Mouse (Mus musculus): ENCODE measurements at regions not wholly inside any gene's neighbourhood (a gene's known extent, or its start where the extent isn't known, plus 50 kb on each side); places are given as distances from the start of the nearest gene placed in this dataset.

DNA sequence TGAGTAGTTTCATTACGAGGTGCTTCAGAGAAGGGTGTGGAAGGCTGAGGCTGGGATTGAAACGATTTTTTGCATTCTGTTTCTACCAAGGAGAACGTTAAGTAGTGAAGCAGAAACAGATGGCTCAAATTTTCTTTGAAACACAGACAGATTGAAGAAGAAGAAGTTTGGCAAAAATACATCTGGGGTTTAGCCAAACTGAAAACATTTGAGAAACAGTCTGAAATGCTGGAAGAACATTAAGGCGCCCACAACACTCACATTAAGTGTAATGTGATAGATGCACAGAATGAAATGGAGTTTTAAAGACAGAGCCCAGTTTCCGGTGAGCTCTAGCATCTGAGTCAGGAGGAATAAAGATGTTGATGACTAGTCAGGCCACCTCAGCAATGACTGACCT is 275.5 kb downstream of the Gm5447 start:
- ATAC-seq: no peak

GRCm38 (mm10) chr13:31254016-31254415 is 280.0 kb downstream of the Gm5447 start:
- ATAC-seq: no peak

DNA sequence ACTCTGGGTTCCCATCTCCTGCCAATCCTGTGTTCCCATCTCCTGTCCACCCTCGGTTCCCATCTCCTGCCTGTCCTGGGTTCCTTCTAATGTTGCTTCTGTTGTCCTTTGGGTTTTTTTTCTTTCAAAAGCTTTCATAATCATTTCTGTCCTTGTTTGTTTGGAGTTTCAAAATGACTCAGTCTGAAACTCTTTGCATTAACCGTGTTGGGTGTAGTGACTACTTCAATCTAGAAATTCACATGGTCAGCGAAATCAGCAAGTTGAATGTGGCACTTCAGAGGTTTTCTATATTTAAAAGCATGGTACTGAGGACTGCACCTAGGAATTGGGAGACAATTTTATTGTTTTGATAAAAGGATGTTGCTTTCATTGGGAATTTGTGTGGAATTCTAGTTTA is 280.7 kb downstream of the Gm5447 start:
- no peak for ATAC-seq

DNA sequence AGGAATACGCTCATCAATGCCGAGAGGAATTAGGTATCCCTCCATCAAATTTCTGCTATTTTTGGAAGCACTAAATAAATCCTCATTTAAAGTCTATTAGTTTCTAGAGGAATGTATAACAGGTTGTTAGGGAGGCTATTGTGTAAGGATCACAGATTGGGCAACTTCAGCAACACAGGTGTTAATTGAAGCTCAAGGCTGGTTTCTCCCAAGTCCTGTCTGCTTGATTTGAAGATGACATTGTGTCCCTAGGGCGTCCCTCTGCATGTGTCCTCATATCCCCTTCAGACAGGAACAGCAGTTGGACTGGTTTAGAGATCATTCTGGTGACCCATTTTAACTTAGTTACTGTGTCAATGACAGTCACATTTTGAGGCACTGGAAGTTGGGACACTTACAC is 281.5 kb downstream of the Gm5447 start:
- ATAC-seq: no peak

- no peak for ATAC-seq
Measured at GRCm38 (mm10) chr13:31267865-31268264, 288.1 kb upstream of the Foxq1 start.

DNA sequence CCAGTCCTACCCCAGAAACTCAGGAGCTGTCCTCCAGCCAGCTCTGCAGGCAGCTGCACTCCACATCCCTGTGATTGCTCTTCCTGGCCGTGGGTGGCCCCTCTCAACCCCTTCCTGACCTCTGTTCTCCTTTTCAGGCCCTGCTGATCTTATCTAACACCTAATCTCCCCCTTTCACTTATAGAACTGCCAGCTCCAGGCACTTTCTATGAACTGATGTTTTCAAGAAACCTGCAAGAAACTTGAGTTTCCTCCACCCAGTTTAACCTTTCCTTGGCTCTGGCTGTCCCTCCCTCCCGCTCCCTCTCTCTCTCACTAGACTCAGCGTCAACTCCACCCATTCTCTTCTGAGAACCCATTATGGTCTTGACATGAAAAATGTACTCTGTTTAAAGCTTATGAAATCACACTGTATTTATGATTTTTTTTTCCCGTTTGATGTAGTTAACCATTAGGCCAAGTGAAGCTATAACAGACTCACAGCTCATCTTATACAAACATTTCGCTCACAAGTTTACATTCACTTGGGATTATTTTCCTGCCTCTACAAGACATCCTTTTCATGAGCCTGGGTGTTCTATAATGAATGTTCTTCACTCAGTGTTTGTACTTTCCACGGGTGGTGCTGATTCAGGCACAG is 279.8 kb upstream of the Foxq1 start:
- ATAC-seq: no peak

DNA sequence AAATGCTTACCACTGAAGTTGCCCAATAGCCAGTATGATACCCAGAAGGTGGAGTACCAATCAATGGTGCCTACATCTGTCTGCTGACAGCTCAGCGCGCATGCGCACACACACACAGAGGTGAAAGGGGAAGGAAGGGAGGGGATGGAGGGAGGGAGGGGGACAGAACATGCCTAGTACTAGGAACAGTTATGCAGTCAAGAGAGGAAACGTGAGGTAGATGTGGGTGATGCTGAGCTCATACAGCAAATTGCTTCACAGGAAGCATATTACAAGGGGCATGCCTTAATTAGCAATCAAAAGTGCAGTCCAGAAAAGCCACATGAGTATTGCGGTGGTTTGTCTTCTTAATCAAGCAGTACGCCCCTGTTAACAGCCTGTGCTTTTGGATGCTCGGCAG is 265.3 kb upstream of the Foxq1 start:
- no peak for ATAC-seq

DNA sequence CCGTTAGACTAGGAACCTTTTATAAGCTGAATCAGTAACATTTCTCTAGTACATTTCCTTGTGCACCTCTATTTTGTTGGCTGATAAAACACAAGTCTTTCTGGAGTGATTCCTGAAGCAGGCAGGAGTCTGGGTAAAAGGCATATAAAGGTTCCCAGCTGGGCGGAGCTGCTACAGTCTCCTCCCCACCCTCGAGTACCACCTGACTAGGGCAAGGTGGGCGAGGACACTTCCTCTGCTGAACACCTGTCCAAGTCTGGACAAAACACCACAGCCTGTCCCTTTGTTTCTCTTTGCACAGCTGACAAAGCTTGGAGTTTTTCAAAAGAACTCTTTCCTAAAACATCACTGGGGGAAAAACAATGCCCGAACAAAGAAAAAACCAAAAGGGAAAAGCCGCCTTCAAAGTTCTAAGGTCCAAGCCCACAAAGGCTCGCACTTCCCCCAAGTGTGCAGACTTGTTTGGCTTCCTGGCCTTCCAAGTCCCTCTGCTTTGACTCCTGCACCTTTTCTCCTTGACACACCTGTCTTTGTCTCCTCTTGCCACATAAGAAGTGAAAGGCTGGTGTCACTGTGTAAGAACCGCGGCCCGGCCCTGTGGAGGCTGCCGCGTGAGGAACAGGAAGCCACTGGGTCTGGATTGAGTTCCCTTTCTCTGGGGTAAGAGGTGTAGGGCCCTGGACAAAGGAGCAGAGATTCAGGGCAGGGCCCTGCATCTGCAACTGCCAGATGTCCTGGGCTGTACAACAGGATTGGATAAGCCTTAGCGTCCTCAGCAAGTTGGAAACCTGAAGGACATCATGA is 263.1 kb upstream of the Foxq1 start:
- no peak for ATAC-seq

DNA sequence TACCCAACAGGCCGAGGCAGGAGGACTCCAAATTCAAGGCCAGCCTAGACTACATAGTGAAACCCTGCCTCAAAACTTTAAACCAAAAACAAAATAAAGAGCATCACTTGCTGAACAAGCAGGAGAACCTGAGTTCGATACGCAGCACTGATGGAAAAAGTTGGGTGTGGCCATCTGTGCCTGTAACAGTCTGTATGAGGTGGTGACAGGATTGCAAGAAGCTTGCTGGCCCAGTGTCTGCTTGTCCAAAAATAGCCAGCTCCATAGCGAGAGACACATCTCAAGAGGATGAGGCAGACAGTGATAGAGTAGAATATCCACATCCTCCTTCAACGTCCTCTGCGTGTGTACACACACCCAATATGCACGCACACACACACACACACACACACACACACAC is 261.9 kb upstream of the Foxq1 start:
- no peak for ATAC-seq

- ATAC-seq: no peak
Measured at GRCm38 (mm10) chr13:31303194-31303593, 252.7 kb upstream of the Foxq1 start.

DNA sequence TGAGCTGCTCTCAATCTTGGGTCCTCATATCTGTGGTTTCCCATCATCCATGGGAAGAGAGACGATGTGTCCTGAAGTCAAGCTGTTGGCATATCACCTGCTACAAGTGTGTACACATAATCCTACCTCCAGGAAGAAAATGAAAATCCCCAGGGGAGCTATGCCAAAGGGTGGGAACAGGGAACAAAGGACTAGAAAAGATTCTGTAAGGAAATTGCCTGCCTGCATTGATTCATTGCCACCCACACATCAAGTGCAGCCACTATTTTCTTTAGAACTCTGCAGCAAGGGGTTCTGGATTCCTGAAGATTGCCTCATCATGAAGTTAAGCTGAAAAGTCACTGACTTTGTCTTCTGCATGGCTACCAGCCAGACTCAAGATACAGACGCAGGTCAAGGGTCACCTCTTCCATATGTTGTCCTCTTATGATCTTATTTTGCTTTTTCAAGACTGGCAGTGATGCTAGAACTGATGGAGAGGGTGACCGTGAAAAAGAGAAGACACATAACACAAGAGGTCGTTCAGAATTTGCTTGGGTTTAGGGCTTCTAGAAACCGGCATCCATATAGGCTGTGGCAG is 251.6 kb upstream of the Foxq1 start:
- ATAC-seq: no peak

GRCm38 (mm10) chr13:31309083-31309621 is 246.8 kb upstream of the Foxq1 start:
- no peak for ATAC-seq

DNA sequence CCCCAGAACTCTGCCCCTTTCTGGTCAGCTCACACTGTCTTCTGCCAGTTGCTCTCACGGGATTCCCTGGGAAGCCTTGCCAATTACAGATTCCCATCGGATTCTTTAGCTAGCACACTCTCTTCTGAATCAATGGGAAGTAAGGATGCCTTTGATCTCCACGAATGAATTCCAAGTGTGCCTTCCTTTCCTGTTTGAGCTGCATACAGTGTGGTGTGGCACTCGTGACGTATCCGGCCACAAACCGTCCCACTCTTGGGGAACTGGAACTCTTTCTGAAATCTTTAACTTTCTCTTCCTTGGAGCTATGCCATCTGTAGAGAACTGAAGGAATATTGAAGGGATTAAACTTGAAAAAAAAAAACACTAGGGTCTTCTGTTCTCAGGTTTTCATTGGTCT is 243.2 kb upstream of the Foxq1 start:
- ATAC-seq: no peak

DNA sequence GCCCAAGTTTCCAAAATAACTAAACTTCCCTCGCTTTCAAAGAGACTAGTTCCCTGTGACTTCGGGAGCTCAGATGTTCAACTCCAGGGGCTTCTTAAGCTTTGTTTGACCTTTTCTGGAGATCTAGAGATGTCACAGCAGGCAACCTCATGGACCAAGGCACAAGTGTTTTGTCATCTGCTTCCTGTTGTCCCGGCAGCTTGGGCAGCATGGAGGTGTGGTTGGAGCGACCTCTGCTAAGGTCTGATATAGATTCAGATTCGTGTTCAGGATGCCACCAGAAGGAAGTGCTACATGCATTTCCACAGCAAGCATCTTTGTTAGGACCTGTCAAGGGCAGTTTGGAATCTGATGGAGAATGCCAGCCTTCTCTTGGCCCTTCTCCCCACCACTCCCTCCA is 242.1 kb upstream of the Foxq1 start:
- no peak for ATAC-seq

DNA sequence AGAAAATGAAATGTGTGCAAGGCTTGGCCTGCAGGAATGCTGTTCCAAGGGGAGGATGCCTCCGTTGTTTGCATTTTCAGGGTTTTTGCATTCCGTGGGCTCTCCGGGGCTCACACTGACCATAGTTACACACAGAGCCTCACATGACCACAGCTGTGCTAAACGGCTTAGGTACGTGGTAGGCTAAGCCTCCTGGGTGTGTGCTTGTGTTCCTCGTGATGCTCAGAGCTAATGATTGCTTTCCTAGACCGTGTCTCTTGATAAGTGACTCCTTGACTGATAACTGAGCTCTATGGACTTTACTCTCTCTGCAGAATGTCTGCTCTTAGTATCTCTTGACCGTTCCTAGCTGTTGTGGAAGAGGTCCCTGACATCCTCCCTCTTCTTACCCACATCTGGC is 238.9 kb upstream of the Foxq1 start:
- no peak for ATAC-seq

DNA sequence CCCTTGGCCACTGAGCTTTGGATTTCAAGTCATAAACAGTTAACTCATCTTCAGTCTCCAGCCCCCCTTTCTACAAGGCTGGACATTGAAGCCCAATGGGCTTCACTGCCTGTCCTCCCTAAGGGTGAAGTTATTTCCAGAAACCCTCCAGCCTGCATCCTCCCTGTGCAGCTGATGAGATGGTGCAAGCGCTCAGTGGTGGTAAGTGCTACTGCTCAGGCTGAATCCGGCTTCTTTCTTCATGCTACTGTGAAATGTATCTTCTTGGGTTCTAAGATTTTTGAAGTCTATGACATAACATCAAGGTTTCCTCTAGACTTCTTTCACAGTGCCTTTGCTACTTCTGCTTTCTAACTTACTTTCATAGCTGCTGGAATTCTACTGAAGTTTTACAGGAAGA is 237.9 kb upstream of the Foxq1 start:
- no peak for ATAC-seq

DNA sequence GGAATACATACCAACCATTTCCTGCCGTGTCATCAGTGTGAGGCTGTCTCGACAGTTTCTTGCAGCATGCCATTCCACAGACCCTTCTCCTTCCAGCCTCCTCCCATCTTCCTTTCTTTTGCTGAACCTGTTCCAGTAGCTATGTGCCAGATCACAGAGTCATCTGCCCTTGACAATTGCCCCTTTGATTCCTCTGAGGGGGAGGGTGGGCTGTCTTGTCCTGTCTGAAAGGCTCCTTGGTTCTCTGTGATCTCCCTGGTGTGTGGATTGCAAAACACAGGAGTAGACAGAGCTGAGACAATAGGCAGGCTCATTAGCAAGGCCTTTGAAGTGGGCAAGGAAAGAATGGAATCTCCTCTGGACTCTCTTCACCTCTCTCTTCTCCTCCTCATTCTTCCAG is 234.5 kb upstream of the Foxq1 start:
- ATAC-seq: no peak

GRCm38 (mm10) chr13:31326269-31326851 is 229.6 kb upstream of the Foxq1 start:
- no peak for ATAC-seq

GRCm38 (mm10) chr13:31327511-31327951 is 228.4 kb upstream of the Foxq1 start:
- ATAC-seq: no peak

- no peak for ATAC-seq
Measured at GRCm38 (mm10) chr13:31328756-31329155, 227.2 kb upstream of the Foxq1 start.

DNA sequence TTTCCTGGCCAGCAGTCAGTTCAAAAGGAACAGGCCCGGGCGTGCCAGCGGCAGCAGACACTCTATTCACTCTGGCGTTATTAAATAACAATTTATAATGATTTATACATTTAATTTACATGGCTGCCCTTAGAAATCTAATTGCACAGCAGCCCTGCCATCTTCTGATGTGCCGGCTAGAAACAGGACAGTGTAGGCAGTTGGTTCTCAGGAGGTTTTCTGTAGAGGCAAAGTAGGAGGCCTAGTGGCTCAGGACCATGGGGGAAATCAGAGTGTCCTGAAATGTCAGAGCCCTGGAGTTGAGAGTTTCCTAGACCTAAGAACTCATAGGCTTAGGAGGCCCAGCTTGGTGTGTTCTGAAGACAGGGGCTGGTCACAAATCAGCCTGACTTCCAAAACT is 225.2 kb upstream of the Foxq1 start:
- ATAC-seq: no peak

GRCm38 (mm10) chr13:31334981-31335380 is 221.0 kb upstream of the Foxq1 start:
- no peak for ATAC-seq

- ATAC-seq: no peak
Measured at GRCm38 (mm10) chr13:31337631-31338030, 218.3 kb upstream of the Foxq1 start.
